Mouse (Mus musculus): ENCODE results near the gene Syn3. TPM values are rescaled to one million over a fixed set of nuclear protein-coding genes. Genes with fewer than 3 reads are reported as not detected.

Gene Syn3
- total RNA-seq, 2 experiments from 2014 or later = 0.22 to 0.39 TPM

DNA sequence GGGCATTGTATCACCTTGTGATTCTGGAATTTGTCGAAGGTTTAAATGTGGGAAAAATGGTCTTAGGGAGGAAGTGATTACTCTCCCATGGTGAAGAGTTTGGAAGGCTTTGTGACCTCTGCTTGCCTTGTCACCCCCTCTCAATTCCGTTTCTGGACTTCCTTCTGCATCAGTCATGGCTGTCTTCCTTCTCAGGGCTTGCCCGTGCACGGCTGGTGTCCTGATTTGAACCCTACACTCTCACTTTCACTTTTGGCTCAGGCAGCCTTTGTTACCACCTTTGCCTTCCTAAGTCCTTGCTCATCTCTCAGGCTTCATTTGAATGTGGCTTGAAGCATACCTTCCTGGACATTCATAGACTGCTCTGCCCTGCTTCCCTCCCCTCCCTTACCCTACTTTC is 424.6 kb downstream of the Syn3 start:
- intact Hi-C loops (cut with DNase I) = loop anchor here (5.0 kb wide), 1 partner anchor 63 kb away; no protein-coding TSS in a partner anchor
- DNase-seq = no peak

DNA sequence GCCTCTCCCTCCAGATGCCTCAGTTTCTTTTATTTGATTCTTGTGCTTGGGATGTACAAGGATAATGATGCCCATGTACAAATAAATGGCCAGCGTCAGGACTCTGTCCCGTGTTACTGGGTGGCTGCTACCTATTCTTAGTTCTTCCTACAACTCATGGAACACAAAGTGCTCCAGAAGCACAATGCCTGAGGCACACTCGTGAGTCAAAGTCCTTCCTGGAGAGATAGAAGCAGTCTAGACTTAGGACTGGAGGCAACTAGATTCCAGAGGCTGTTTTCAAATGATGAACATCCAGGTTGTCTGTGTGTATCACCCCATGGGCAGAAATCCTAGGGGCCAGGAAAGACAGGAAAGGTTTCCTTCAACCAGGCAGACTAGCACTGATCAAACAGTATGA is 427.9 kb downstream of the Syn3 start:
- intact Hi-C loops (cut with DNase I) = loop anchor here (5.0 kb wide), 1 partner anchor 67 kb away; no protein-coding TSS in a partner anchor
- DNase-seq = no peak

DNA sequence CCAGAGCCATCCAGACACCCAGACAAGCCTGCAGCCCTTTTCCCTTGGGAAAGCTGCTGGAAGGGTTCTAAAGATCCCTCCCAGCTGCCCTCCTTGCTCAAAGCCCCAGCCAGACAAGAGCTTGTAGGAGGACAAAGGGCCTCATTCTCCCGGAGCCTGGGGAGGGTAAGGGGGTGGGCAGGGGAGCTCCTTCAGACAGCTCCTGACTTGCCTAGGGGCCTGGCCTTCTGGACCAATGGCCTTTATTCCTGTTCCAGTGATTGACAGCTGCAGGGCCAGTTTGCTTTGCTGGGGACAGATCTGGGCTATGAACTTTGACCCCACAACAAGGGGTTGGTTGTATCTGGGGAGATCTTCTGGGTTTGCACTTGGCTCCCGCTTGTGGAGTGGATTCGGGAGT is 429.4 kb downstream of the Syn3 start:
- intact Hi-C loops (cut with DNase I) = loop anchor here (5.0 kb wide), 2 partner anchors 102 to 283 kb away; no protein-coding TSS in a partner anchor
- DNase-seq = no peak

DNA sequence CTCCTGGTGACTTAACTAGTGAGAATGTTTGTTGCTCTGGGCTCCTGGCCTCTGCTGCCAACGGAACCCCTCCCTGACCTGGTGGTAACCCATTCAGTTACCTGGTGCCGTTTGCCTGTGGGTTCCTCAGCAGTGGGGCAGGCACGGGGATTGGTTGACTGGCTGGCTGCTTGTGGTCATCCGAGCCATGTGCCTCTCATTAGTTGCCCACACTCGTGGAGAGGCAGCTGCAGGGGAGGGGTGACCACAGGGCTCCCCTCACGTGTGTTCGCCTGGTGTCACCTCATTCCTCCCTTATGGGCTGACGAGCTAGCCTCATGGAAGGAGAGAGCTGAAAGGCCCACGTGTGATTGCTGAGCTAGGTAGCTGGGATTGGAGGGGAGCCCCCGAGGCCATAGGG is 430.8 kb downstream of the Syn3 start:
- intact Hi-C loops (cut with DNase I) = loop anchor here (5.0 kb wide), 2 partner anchors 101 to 284 kb away; no protein-coding TSS in a partner anchor
- DNase-seq = no peak

DNA sequence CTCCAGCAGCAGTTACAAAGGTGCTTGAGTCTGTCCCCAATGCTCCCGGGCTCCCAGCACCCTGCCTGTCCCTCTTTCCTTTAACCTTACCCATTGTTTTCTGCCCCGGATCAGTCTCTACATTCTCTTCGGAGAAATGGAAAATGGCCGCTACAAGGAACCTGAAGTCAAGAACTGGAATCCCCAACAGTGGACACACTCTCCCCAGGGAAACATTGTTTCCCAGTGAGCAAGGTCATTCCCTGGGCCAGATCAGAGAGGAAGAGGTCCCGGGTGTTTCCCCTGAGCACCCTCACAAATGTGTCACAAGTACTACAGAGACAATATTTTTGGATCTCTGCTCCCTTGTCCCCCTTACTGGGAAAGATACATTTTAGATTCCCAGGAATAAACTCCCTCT is 432.0 kb downstream of the Syn3 start:
- intact Hi-C loops (cut with DNase I) = loop anchor here (5.0 kb wide), 2 partner anchors 99 to 286 kb away; no protein-coding TSS in a partner anchor
- peak in 1 of 2 experiments; percentile 18 for DNase-seq

DNA sequence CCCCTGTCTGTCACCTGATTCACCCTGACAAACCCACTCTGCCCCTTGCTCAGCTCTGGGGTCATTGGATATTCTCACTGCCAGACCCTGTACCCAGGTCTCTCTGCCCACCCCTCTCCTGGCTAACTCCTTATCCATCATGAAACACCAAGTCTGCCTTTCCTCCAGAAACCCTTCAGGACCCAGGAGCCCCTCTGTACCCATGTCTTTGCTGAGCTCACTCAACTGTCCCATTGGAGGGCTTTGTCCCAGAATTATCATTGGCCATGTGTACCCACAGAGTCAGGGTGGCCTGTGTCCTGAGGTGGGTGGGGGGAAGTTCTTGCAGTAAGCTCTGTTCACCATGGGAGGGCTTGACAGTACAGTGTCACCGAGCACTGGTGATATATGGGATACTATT is 433.0 kb downstream of the Syn3 start:
- no peak for DNase-seq
- intact Hi-C loops (cut with DNase I) = loop anchor here (1.0 to 5.0 kb wide), 7 partner anchors 43 to 399 kb away; no protein-coding TSS in a partner anchor

DNA sequence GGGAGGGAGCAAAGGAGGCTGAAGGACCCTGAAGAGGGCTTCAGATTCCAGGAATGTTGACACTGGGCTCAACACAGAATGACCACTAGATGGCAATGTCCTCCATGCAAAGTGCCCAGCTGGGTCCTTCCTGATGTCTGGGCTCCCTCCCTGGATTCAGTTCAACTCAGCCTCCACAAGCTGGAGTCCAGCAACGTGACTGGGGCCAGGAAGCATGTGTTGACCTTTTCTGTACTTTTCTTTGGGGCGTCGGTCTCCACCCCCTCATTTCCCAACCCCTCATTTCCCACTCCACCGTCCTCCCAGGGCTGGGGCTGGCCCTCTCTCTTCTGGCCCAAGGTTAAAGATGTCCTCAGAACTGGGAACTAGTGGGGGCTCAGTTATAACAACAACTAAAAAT is 433.8 kb downstream of the Syn3 start:
- DNase-seq = peak; percentile 75 to 80
- intact Hi-C loops (cut with DNase I) = loop anchor here (1.0 to 5.0 kb wide), 7 partner anchors 42 to 400 kb away; no protein-coding TSS in a partner anchor

DNA sequence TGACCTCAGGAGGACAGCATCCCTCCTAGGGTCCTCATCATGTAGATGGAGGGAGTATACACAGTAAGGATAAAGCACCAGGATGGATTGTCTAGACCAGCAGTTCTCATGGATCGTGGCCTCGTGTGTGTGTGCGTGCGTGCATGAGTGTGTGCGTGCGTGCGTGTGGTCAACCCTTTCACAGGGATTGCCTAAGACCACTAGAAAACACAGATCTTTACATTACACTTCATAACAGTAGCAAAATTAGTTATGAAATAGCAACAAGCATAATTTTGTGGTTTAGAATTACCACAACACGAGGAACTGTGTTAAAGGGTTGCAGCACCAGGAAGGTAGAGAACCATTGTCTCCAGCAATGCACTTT is 435.7 kb downstream of the Syn3 start:
- intact Hi-C loops (cut with DNase I) = no loop called here
- no peak for DNase-seq

DNA sequence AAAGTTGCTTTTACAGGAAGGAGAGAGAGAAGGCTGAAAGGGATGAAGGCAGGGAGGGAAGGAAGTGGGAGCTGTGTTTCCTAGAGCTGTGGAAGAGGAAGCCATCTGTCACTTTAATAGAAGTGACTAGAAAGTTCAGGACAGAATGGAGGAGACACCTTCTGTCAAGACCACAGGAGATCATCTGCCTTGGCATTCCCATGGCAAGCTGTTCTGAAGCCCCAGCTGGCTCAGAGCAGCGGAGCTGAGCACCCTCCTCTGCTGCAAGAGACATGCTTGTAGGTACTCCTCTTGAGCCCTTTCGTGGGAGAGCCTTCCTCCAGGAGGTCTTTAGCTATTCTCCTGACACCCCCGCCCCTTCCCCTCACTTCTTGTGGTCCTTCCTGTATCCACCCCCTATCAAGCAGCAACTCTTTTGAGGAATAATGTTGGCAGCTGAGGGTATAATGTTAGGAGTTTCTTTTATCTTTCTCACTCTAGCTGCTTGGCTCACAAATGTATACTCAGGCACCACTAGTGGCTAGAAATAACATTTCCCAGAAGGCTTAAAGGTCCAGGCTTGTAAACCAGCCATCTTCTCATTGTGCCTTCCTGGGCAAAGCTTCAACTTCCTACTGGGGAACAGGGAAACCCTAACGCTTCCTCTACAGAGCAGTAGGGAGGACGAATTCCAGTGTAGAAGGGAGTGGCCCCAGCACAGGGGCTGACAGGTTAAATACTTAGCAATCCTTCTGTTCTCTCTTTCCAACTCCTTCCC is 436.3 kb downstream of the Syn3 start:
- intact Hi-C loops (cut with DNase I) = no loop called here
- no peak for DNase-seq

DNA sequence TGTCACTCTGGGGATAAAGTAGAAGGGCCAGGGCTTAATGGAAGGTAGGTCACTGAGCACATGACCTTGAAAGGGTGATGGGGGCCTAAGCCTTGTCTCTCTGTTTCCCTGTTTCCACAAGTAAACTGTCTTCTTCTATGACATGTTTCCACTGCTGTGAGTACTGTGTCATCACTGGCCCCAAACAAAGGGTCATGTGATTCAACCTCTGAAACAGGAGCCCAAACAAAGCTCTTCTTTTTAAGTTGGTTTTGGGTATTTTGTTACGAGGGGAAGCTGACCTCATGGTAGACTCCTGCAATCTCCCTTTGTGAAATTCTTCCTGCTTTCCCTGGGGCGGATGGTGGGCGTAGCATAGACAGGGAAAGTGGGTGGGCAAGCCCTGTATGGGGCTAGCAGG is 438.4 kb downstream of the Syn3 start:
- DNase-seq = no peak
- intact Hi-C loops (cut with DNase I) = no loop called here

DNA sequence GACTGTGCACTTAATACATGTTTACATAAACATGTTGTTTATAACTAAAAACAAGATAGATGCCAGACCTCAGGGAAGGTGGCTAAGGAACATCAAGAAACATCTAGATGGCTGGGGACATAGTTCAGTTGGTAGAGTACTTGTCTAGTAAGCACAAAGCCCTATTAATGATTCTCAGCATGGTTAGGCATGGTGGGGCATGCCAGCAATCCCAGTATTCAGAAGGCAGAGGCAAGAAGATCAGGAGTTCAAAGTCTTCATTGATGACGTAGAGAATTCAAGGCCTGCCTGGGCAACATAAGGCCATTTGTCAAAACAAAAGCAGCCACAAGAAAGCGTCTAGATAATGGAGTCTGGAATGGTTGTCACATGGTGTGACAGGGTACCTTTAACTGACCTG is 441.0 kb downstream of the Syn3 start:
- intact Hi-C loops (cut with DNase I) = no loop called here
- no peak for DNase-seq

DNA sequence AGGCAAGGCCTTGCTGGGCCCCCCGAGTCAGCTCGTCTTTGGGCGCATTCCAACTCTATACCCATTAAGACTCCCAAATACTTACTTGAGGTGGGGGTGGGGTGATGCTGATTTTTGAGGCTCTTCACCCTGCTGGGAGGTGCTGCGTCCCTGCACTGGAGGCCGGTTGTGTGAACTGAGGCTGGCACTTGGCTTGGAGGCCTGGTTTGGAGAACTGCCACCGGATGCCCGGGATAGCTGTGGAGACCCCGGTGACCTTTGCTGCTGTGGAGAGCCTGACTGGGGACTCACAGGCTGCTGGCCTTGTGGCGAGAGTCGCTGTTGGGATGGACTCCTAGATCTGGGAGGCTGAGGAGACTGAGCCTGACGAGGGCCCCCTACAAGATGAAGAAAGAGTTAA is 441.4 kb downstream of the Syn3 start:
- intact Hi-C loops (cut with DNase I) = no loop called here
- no peak for DNase-seq

DNA sequence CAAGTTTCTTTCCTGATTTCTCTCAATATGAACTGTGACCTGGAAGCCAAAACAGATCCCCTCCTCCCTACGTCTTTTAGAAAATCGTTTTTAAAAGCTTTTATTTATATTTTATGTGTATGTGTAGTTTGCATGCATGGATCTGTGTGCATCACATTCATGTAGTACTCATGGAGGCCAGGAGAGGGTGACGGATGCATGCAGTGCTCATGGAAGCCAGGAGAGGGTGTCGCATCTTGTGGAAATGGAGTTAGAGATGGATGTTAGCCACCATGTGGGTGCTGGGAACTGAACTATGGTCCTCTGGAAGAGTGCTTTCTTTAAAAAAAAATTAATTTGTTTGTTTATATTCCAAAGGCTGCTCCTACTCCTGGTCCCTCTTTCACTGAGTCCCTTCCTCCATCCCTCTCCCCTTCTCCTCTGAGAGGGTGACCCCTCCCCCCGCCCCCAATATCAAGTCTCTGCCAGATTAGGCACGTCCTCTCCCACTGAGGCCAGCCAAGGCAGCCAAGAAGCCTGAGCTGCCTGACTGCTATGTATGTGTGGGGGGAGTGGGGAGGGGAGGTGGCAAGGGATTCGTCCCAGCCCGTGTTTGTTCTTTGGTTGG is 442.3 kb downstream of the Syn3 start:
- intact Hi-C loops (cut with DNase I) = no loop called here
- DNase-seq = no peak

DNA sequence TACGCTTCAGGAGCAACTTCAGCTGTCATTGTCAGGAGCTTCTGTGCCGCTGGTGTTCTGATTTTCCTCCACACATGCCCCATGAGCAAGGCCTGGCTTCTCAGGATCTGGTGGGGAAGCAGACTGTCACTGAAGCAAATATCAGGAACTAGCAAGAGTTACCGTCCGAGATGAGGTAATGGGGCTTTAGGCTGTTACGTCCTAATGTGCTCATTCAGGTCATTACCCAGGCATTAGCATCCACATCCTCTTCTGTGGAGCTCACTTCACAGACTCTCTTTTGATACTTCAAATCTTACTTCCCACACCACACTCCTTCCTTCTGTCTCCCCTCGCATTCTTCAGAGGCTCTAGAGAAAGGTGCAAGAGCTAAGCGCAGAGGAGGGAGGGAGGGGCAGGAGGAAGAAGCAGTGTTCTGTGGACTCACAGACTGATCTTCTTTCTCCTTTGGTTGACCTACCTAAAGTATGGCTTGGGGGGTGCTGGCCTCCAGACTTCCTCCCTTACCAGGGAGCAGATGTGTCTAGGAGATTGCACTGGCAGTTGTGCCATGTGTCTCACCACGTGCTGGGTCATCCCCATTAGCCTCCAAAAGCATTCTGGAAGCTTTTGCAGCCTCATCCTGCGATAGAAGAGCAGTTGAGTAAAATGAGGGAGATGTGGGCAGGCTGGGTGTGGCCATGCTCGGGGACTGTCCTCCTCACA is 445.7 kb downstream of the Syn3 start:
- intact Hi-C loops (cut with DNase I) = no loop called here
- no peak for DNase-seq

DNA sequence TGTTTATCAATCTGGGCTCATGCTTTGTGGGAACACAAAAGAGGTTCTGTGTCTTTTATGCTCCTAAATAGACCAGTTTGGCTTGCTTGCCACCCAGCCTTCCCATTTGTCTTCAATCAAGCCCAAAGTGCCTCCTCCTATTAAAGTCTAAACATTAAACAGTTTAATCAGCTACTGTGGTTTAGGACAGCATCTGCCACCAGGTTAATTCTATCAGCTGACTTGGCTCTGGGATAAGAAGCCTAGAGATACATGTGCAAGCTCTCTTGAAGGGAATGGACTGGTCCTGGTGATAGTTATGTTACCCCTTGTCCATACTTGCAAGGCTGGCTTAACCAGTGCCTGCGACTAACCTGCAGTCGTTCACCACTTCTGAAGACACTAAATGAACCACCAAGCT is 448.2 kb downstream of the Syn3 start:
- DNase-seq = no peak
- intact Hi-C loops (cut with DNase I) = no loop called here

DNA sequence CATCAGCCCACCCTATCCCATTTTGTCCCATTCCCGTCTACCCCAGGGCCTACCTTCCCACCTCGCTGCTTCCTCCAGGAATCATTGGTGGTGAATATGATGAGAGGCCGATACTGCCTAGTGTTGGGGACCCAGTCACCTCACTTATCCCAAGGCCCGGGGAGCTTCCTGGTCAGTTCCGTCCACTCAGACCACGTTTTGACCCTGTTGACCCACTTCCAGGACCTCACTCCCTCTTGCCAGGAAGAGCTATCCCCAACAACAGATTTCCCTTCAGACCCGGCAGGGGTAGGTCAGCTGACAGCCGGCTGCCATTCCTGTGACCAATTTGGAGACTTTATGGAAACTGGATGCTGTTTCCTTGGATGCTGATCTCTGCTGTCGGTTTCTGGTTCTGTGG is 450.9 kb downstream of the Syn3 start:
- intact Hi-C loops (cut with DNase I) = no loop called here

DNA sequence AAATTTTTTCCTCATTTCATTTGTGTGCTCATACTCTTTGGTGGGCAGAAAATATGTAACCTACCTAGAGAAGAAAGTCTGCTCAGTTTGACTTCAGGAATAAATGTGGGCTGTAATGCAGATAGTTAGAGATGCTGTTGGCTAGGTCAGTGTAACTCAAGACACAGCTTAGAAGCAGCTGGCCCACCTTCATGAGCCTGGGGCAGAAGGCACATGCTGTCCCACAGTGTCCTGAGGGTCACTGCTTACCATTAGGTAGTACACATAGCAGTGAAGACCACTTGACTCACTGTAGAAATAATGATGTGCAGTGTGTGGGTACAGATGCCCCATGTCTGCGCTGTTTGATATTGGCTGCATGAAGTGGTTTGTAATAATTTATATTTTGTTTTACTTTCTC is 452.3 kb downstream of the Syn3 start:
- no peak for DNase-seq
- intact Hi-C loops (cut with DNase I) = no loop called here

More for the DNA sequence above, 450.9 kb downstream of the Syn3 start:
- DNase-seq = no peak

DNA sequence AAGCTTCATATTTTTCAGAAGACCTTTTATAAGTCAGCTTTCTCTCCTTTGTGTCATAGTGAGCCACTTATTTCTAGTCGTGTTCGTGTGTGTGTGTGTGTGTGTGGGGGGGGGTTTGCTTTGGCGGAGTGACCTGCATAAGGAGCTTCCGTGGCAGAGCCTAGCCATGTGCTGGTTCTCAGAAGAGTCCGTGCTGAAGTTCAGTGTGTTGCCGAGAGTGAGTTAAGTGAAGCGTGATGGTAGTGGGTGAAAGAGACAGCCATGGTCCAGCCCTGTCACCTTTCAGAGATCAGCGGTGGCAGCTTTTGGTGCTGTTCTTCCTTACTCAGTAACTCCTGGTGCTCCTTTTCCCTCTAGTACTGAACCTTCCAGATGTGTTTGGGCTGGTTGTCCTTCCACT is 454.6 kb downstream of the Syn3 start:
- intact Hi-C loops (cut with DNase I) = no loop called here
- no peak for DNase-seq

DNA sequence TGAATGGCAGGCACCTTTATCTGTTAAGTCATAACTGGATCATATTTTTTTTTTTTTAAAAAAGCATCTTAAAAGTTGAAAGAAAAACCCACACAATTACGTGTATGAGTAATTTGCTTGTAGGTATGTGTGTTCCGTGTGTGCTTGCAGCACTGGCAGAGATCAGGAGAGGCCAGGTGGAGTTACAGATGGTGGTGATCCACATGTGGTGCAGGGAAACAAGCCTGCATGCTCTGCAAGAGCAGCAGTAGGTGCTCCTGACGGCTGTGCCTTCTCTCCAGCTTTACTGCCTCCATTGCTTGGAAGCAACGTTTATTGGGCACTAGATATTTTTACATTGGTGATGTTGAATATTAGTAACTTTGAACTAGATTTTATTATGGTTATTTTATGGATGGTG is 455.0 kb downstream of the Syn3 start:
- DNase-seq = no peak
- intact Hi-C loops (cut with DNase I) = no loop called here

DNA sequence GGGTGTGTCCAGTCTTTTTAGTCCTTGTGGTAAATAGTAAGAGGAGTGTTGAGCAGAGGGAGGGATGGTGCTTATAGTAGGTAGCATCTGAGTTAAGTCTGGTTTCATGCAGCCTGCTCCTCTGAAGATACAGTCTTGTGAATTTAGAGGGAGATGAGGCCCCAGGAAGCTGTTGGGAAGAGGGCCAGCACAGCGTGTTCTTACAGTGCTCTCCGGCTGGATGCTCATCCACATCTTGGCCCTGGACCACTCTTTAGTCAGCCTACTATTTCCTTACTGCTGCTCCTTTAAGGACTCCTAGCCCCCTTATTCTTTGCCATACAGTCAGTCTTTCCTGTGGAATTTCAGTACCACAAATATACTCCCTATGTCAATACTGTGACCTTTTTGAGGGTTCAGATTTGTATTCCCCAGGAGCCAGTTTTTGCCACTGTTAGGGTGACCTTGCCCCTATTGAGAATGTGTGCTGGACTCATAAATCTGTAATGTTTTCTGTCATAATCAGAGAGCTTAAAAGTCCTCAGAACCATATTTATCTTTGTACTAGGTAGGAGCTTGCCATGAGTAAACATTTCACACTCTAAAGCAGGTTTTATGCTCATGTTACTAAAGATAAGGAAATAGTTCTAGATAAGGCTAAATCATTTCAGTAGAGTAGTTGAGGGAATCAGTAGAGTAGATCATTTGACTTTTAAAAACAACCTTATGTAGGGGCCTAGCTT is 464.5 kb downstream of the Syn3 start:
- DNase-seq = no peak
- intact Hi-C loops (cut with DNase I) = no loop called here

DNA sequence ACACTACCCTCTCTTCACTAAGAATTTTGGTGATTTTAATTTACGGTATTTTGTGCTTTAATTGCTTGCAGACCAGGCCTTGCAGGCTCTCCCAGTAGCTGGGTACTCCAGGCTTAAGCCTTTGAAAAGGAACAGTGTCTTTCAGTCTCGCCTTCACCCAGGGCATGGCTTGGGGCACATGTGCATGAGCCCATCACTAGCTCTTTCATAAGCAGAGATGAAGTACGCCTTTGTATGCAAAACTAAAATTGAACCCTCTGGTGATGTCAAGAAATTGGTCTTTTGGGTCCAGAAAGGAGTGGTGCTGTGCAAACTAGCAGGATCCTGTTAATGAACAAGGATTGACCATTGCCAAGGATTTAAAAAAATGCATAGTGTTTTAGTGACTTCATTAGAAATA is 466.2 kb downstream of the Syn3 start:
- intact Hi-C loops (cut with DNase I) = no loop called here
- no peak for DNase-seq

Measured in heart, postnatal 36 days (tissue).